Comparison of ENCODE assay signal across 8 mouse cellular contexts in genomic region chr13:46725227-46725626, GRCm38 (mm10). TPM values are rescaled to one million over a fixed set of nuclear protein-coding genes. Genes with fewer than 3 reads are reported as not detected.
DNase-seq lines count a peak whose midpoint lies in the region; ATAC-seq and TF ChIP-seq lines count a peak whose summit lies in the region.

No protein-coding gene starts in this region.

- H3K36me3 ChIP-seq in megakaryocyte, embryonic 14.5 days (replicated peaks; ENCODE audit: low read length): no peaks in the 10 kb centered on the region
- H3K36me3 ChIP-seq in hindbrain, embryonic 15.5 days: no peaks in the 10 kb centered on the region
- H3K36me3 ChIP-seq in midbrain, embryonic 15.5 days (replicated peaks): no peaks in the 10 kb centered on the region

- no peak for TF ChIP-seq CTCF in brain, embryonic 14.5 days (IDR thresholded peaks at IDR 0.05; ENCODE audit: borderline replicate concordance, extremely low read depth, insufficient read depth, insufficient read length)
- TF ChIP-seq CTCF in layer of hippocampus, adult 2 months (conservative IDR thresholded peaks at IDR 0.05): no peak

- no peak for ATAC-seq in megakaryocyte, adult 5-6 weeks (ENCODE audit: poor library complexity, severe bottlenecking)
- no peak for ATAC-seq in hindbrain, embryonic 15.5 days (ENCODE audit: low FRiP score, low read depth)
- no peak for ATAC-seq in midbrain, embryonic 15.5 days (replicated peaks)

- H3K4me1 ChIP-seq in megakaryocyte, embryonic 14.5 days: peaks cover 56% of the 10 kb centered on the region
- peaks cover 23% of the 10 kb centered on the region for H3K4me1 ChIP-seq in hindbrain, embryonic 15.5 days (replicated peaks)
- H3K4me1 ChIP-seq in midbrain, embryonic 15.5 days: peaks cover 24% of the 10 kb centered on the region

- no peak overlapping the region for H3K9ac ChIP-seq in hindbrain, embryonic 15.5 days
- H3K9ac ChIP-seq in midbrain, embryonic 15.5 days: no peak overlapping the region

- H3K4me2 ChIP-seq in hindbrain, embryonic 15.5 days: peak overlapping the region; percentile 25
- peak overlapping the region; percentile 19; the same call in 1 of the 2 replicates for H3K4me2 ChIP-seq in midbrain, embryonic 15.5 days

- H3K9me3 ChIP-seq in megakaryocyte, embryonic 14.5 days: no peaks in the 10 kb centered on the region
- H3K9me3 ChIP-seq in hindbrain, embryonic 15.5 days: no peaks in the 10 kb centered on the region
- no peaks in the 10 kb centered on the region for H3K9me3 ChIP-seq in midbrain, embryonic 15.5 days

- no peaks in the 10 kb centered on the region for H3K27me3 ChIP-seq in megakaryocyte, embryonic 14.5 days (replicated peaks)
- no peaks in the 10 kb centered on the region for H3K27me3 ChIP-seq in hindbrain, embryonic 15.5 days
- H3K27me3 ChIP-seq in midbrain, embryonic 15.5 days (replicated peaks): no peaks in the 10 kb centered on the region

- H3K4me3 ChIP-seq in megakaryocyte, embryonic 14.5 days (replicated peaks): peak overlapping the region; percentile 96
- H3K4me3 ChIP-seq in hindbrain, embryonic 15.5 days: no peak overlapping the region
- no peak overlapping the region for H3K4me3 ChIP-seq in midbrain, embryonic 15.5 days
- no peak overlapping the region; the same call in 1 of the 2 replicates for H3K4me3 ChIP-seq in layer of hippocampus, adult 2 months

- 31% methylated on average over 2 of the region's 2 CpGs for WGBS in hindbrain, embryonic 15.5 days
- WGBS in midbrain, embryonic 15.5 days: 16% methylated on average over 2 of the region's 2 CpGs

- H3K27ac ChIP-seq in hindbrain, embryonic 15.5 days (replicated peaks): no peak overlapping the region
- no peak overlapping the region for H3K27ac ChIP-seq in midbrain, embryonic 15.5 days
- no peak overlapping the region for H3K27ac ChIP-seq in layer of hippocampus, adult 2 months

- peak; percentile 1 for DNase-seq in brain, embryonic 14.5 days (ENCODE audit: low read depth)
- DNase-seq in ovary, postnatal 10 days (ENCODE audit: low spot score): no peak
- no peak for DNase-seq in urinary bladder, adult 2 months (ENCODE audit: low spot score)
- no peak for DNase-seq in layer of hippocampus, adult 2 months (ENCODE audit: low spot score in 2 of 2)

- no peak for TF ChIP-seq POLR2A in brain, embryonic 14.5 days (IDR thresholded peaks at IDR 0.05; ENCODE audit: borderline replicate concordance, extremely low read depth, insufficient read depth, insufficient read length, poor library complexity, severe bottlenecking)

RNA-seq across cellular contexts. Expression of gene Nup153, which starts 2.5 kb away (rescaled TPM):
- 0.53 and 2.4 TPM in 2 replicates for polyA plus RNA-seq in megakaryocyte, embryonic 14.5 days (2012; ENCODE audit: insufficient read depth, low replicate concordance)
- total RNA-seq in megakaryocyte, adult 5-6 weeks (2015): 63.5 and 86.7 TPM in 2 replicates
- total RNA-seq in megakaryocyte, adult 5-6 weeks (2017): 52.0 and 57.3 TPM in 2 replicates
- 75.1 and 84.8 TPM in 2 replicates for polyA plus RNA-seq in brain, embryonic 14.5 days (2012; rRNA removed)
- polyA plus RNA-seq in hindbrain, embryonic 15.5 days (2015; fragmentation: Nextera tagmentation; extraction: Ambion mirVana): 18.3 and 19.9 TPM in 2 replicates
- polyA plus RNA-seq in midbrain, embryonic 15.5 days (2015; fragmentation: Nextera tagmentation; extraction: Ambion mirVana): 18.4 and 18.5 TPM in 2 replicates
- polyA plus RNA-seq in urinary bladder, adult 2 months (2012; rRNA removed): 31.2 and 36.7 TPM in 2 replicates
- total RNA-seq in layer of hippocampus, adult 2 months (2021): 10 to 100 TPM; 56.3 to 56.4 TPM

RNA-seq across cellular contexts. Expression of gene Fam8a1, which starts 55.9 kb away (rescaled TPM):
- polyA plus RNA-seq in megakaryocyte, embryonic 14.5 days (2012; ENCODE audit: insufficient read depth, low replicate concordance): 3.5 and 5.8 TPM in 2 replicates
- total RNA-seq in megakaryocyte, adult 5-6 weeks (2015): 13.9 and 23.6 TPM in 2 replicates
- 9.8 and 14.8 TPM in 2 replicates for total RNA-seq in megakaryocyte, adult 5-6 weeks (2017)
- polyA plus RNA-seq in brain, embryonic 14.5 days (2012; rRNA removed): 64.6 and 66.2 TPM in 2 replicates
- 16.0 and 16.1 TPM in 2 replicates for polyA plus RNA-seq in hindbrain, embryonic 15.5 days (2015; fragmentation: Nextera tagmentation; extraction: Ambion mirVana)
- 21.0 and 21.3 TPM in 2 replicates for polyA plus RNA-seq in midbrain, embryonic 15.5 days (2015; fragmentation: Nextera tagmentation; extraction: Ambion mirVana)
- 52.6 and 56.8 TPM in 2 replicates for polyA plus RNA-seq in urinary bladder, adult 2 months (2012; rRNA removed)
- total RNA-seq in layer of hippocampus, adult 2 months (2021): 10 to 100 TPM; 74.7 to 76.5 TPM
